In the genomic region with DNA sequence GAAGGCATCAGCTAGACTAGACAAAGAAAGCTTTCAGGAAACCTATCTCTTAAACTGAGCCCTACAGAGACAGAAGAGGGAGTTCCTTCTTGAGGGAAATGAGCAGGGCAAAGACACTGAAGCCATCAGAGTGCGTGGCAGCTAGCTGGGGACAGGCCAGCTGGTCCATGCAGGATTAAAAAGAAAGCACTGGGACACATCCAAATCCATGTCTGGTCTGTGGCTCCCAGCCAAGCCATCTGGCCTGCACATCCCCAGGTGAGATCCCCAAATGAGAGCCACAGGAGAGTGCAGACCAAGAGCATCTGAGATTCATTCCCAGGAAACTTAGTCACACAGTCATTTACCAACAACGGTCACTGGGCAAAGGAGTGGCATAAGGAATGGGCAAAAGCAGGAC, we compare ENCODE assay signal across 9 mouse cellular contexts. TPM values are rescaled to one million over a fixed set of nuclear protein-coding genes. Genes with fewer than 3 reads are reported as not detected.
DNase-seq lines count a peak whose midpoint lies in the region; ATAC-seq and TF ChIP-seq lines count a peak whose summit lies in the region.
"Had no signal": no experiment of that assay in that cellular context is flagged by ENCODE, and none has a peak within 500 bp of the region (broad histone marks: within the 10 kb centered on the region; RNA-seq: fewer than 3 reads in every experiment).

No protein-coding gene starts in this region.

- DNase-seq in frontal cortex, postnatal 25 days (ENCODE audit: low spot score in 2 of 2), result no peak
- DNase-seq in liver, adult 2 months (ENCODE audit: extremely low read depth, low read depth, low spot score), result peak; percentile 68
- DNase-seq in cerebellum, adult 9-10 months, result peak; percentile 98
- no peak for DNase-seq in ovary, postnatal 36 days (ENCODE audit: low spot score)
- DNase-seq: heart, adult 11 months had no signal

- no peak overlapping the region for H3K4me2 ChIP-seq in liver, embryonic 12.5 days
- no peak overlapping the region for H3K4me2 ChIP-seq in limb, embryonic 15.5 days
- no peak overlapping the region for H3K4me2 ChIP-seq in heart, embryonic 11.5 days

- no peaks in the 10 kb centered on the region for H3K9me3 ChIP-seq in liver, embryonic 12.5 days (replicated peaks)
- H3K9me3 ChIP-seq in limb, embryonic 15.5 days, result no peaks in the 10 kb centered on the region
- H3K9me3 ChIP-seq in heart, embryonic 11.5 days (replicated peaks; ENCODE audit: control insufficient read depth, low read length), result no peaks in the 10 kb centered on the region

- ATAC-seq in frontal cortex, adult (ENCODE audit: low TSS enrichment), result 0 out of 2 replicates have a peak, but pooled peaks have one; percentile 39
- ATAC-seq in liver, embryonic 12.5 days, result no peak
- no peak for ATAC-seq in limb, embryonic 15.5 days (ENCODE audit: insufficient number of reproducible peaks, low FRiP score, low TSS enrichment, low read depth)
- ATAC-seq in heart, embryonic 11.5 days (replicated peaks; ENCODE audit: insufficient number of reproducible peaks, low FRiP score, low TSS enrichment), result no peak

- no peak for TF ChIP-seq POLR2A in liver, adult 2 months (IDR thresholded peaks at IDR 0.05; ENCODE audit: extremely low read depth, insufficient read depth, low read length)

- H3K36me3 ChIP-seq in liver, adult 2 months (ENCODE audit: control insufficient read depth, insufficient read depth, low read length), result no peaks in the 10 kb centered on the region; the same call in 1 of the 2 replicates
- H3K36me3 ChIP-seq in liver, embryonic 12.5 days, result 0 out of 2 replicates have a peak, but pooled peaks cover 6% of the 10 kb centered on the region
- no peaks in the 10 kb centered on the region for H3K36me3 ChIP-seq in limb, embryonic 15.5 days
- no peaks in the 10 kb centered on the region for H3K36me3 ChIP-seq in heart, embryonic 11.5 days (ENCODE audit: control insufficient read depth, insufficient read depth, low read length)

- no peaks in the 10 kb centered on the region for H3K27me3 ChIP-seq in liver, adult 2 months (ENCODE audit: control insufficient read depth, insufficient read depth, low read length)
- no peaks in the 10 kb centered on the region for H3K27me3 ChIP-seq in liver, embryonic 12.5 days (replicated peaks)
- H3K27me3 ChIP-seq in limb, embryonic 15.5 days, result no peaks in the 10 kb centered on the region
- no peaks in the 10 kb centered on the region for H3K27me3 ChIP-seq in heart, embryonic 11.5 days (ENCODE audit: control insufficient read depth, insufficient read depth, low read length)

- 45% methylated on average over 2 of the region's 2 CpGs for WGBS in liver, adult 2 months
- 84% methylated on average over 2 of the region's 2 CpGs for WGBS in liver, embryonic 12.5 days (ENCODE audit: insufficient replicate concordance)
- 52% methylated on average over 2 of the region's 2 CpGs for WGBS in limb, embryonic 15.5 days
- 75% methylated on average over 2 of the region's 2 CpGs for WGBS in heart, embryonic 11.5 days (ENCODE audit: insufficient replicate concordance)

- TF ChIP-seq CTCF in liver, adult 2 months (IDR thresholded peaks at IDR 0.05; ENCODE audit: low read depth, low read length), result no peak

- H3K4me1 ChIP-seq in liver, adult 2 months (ENCODE audit: control insufficient read depth, insufficient read depth, low read length), result peaks cover 21% of the 10 kb centered on the region
- H3K4me1 ChIP-seq in liver, embryonic 12.5 days, result peaks cover 13% of the 10 kb centered on the region; the same call in 1 of the 2 replicates
- peaks cover 10% of the 10 kb centered on the region for H3K4me1 ChIP-seq in limb, embryonic 15.5 days
- H3K4me1 ChIP-seq in heart, embryonic 11.5 days (ENCODE audit: control insufficient read depth, insufficient read depth, low read length), result peaks cover 48% of the 10 kb centered on the region

- H3K9ac ChIP-seq in liver, adult 2 months (ENCODE audit: low read depth, low read length), result no peak overlapping the region
- no peak overlapping the region for H3K9ac ChIP-seq in liver, embryonic 12.5 days
- H3K9ac ChIP-seq in limb, embryonic 15.5 days, result no peak overlapping the region
- H3K9ac ChIP-seq in heart, embryonic 11.5 days (ENCODE audit: low read depth, low read length), result no peak overlapping the region

- no peak overlapping the region for H3K27ac ChIP-seq in liver, adult 2 months (replicated peaks; ENCODE audit: insufficient read depth, low read depth, low read length)
- no peak overlapping the region for H3K27ac ChIP-seq in liver, embryonic 12.5 days
- H3K27ac ChIP-seq in limb, embryonic 15.5 days, result 0 out of 2 replicates have a peak overlapping the region, but pooled peaks have one; percentile 13
- H3K27ac ChIP-seq in heart, embryonic 11.5 days (ENCODE audit: low read depth, low read length), result no peak overlapping the region

- peaks cover 43% of the 10 kb centered on the region for H3K79me2 ChIP-seq in liver, adult 2 months (ENCODE audit: control insufficient read depth, insufficient read depth, low read length)

- H3K4me3 ChIP-seq in liver, adult 2 months (ENCODE audit: insufficient read depth, low read depth, low read length), result no peak overlapping the region
- no peak overlapping the region for H3K4me3 ChIP-seq in liver, embryonic 12.5 days
- H3K4me3 ChIP-seq in limb, embryonic 15.5 days, result no peak overlapping the region
- no peak overlapping the region for H3K4me3 ChIP-seq in heart, embryonic 11.5 days (ENCODE audit: low read depth, low read length)

RNA-seq across cellular contexts. Expression of gene Ppp2r5e, which starts 38.2 kb away (rescaled TPM):
- total RNA-seq in liver, adult 2 months (2014; rRNA removed), result 19.2 and 21.3 TPM in 2 replicates
- polyA plus RNA-seq in liver, adult 2 months (2012; rRNA removed), result 8.2 and 11.4 TPM in 2 replicates
- 7.9 and 8.0 TPM in 2 replicates for polyA plus RNA-seq in liver, embryonic 12.5 days (2016; fragmentation: Nextera tagmentation; extraction: Ambion mirVana)
- polyA plus RNA-seq in limb, embryonic 15.5 days (2015; fragmentation: Nextera tagmentation; extraction: Ambion mirVana), result 9.1 and 11.5 TPM in 2 replicates
- 11.9 and 12.6 TPM in 2 replicates for polyA plus RNA-seq in heart, embryonic 11.5 days (2014; fragmentation: Nextera tagmentation; extraction: Ambion mirVana)

Comparison
In these comparisons a context has a peak if more than half of its experiments do, and no peak if none do; other contexts are left out.
1. DNase-seq: peak in liver, adult 2 months (single experiment) and cerebellum, adult 9-10 months (single experiment); none in frontal cortex, postnatal 25 days (0 of 2) and ovary, postnatal 36 days (single experiment).